Mouse (Mus musculus): ENCODE measurements around the gene Ifi202b.
"Not testable (repeated sequence)": the region's sequence is repeated elsewhere in the genome, so short reads cannot be mapped to it uniquely, and the experiment has no call there.

Ifi202b gene

GRCm38 (mm10) chr1:173982694-173983305 is at the start of gene Ifi202b:
TSS of gene Ifi202b (minus strand) at chr1:173982744.
- DNase-seq (ENCODE audit: low spot score in 2 of 2) = not testable (repeated sequence)

GRCm38 (mm10) chr1:174031698-174032097 is 49.2 kb upstream of the Ifi202b start, which contains the start of gene Ifi205:
TSS of gene Ifi205 (minus strand) at chr1:174031810.
- DNase-seq (ENCODE audit: low spot score in 2 of 2) = no peak

- DNase-seq (ENCODE audit: low spot score in 2 of 2) = not testable (repeated sequence)
These were observed 24.5 kb upstream of the Ifi202b start for GRCm38 (mm10) chr1:174007050-174007449.

- not testable (repeated sequence) for DNase-seq (ENCODE audit: low spot score in 2 of 2)
These were observed 22.0 kb upstream of the Ifi202b start for GRCm38 (mm10) chr1:174004352-174005109.

DNA sequence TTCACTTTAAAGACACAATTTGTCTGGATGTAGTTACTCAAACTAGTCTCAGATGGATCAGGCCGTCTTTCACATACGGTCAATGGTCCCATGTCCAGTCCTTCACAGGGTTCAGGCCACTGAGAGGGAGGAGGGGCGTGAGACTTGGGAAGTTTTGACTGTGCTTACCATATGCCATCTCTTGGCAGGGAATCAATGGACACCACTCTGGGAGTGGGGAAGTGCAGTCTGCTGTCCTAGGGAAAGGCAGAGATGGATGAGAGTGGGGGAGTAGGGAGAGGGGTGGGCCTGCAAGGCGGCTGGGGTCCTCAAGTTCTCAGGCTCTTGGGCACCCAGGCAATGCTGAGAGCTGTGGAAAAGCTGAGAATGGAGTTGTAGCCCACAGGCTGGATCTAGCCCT is 12.5 kb upstream of the Ifi202b start:
- DNase-seq (ENCODE audit: low spot score in 2 of 2) = no peak

DNA sequence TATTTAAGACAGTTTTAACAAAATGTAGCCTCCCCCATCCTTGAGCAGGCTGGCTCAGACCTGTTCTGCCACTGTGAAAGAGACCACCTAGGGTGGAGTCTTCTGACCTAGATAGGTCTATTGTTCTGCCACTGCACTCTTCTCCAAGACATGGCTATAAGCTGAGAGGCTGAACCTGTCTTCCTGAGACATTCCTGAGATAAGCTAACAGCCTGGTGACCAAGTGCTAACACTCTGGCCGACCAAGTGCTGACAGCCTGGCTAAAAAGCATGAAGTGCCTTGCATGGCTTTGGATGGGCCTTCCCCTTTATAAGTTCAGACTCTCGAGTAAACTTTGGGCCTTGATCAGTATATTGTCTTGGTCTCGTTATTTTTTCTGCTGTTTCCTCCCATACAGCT is 1.5 kb downstream of the Ifi202b start:
- DNase-seq (ENCODE audit: low spot score in 2 of 2) = not testable (repeated sequence)

DNA sequence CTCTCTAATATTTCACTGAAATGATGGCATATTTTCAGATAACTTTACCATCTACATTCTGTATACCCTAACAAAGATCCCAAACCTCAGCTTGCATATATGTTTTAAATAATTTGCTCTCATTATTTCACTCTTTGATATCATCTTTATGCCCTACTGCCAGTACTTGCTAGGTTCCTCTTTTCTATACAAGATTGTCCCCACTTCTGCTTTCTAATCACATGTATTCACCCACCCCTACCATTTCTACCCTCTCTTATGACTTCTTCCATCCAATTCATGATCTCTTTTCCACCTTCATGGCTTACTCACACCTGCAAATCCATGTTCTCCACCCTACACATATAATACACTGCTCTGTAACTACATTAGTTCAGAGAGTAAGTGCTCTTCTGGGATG is 4.9 kb downstream of the Ifi202b start:
- peak; percentile 6 to 18 for DNase-seq (ENCODE audit: low spot score in 2 of 2)

GRCm38 (mm10) chr1:173973111-173973510 is 9.4 kb downstream of the Ifi202b start:
- DNase-seq (ENCODE audit: low spot score in 2 of 2) = no peak

DNA sequence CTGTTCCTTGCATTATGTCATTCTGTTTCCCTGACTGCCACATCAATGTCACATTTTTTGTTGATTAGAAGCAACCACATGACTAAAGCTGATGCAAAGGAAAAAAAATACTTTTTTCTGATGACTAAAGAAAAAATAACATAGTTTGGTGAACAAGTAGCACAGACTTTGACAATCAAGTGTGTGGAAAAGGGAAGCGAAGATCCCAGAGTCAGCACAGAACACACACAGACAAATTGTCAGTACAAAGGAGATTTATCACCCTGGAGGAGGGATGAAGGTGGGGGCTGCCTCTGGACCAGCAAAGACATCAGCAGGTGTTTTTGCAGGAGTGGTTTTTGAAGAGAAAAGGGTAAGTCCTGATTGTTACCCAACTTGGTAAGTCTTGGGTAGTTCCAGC is 21.1 kb downstream of the Ifi202b start:
- not testable (repeated sequence) for DNase-seq (ENCODE audit: low spot score in 2 of 2)

DNA sequence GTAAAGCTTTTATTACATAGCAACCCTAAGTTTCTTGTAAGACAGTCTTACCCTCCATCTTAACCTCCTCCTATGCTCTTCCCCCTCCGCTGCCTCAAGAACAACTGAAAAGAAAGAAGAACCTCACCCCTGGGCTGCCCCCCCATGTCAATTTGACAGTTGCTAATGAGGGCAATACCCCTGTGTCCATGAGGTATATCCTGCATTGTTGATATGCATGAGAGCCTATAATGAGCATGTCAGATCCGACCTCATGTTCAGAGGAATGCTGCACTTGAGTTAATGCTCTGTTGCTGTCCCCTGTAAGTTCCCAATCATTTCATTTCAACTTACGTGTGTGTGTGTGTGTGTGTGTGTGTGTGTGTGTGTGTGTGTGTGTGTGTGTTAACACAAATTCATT is 22.5 kb downstream of the Ifi202b start:
- not testable (repeated sequence) for DNase-seq (ENCODE audit: low spot score in 2 of 2)

- DNase-seq (ENCODE audit: low spot score in 2 of 2) = not testable (repeated sequence)
These were observed 26.6 kb downstream of the Ifi202b start for GRCm38 (mm10) chr1:173955839-173956527.

DNA sequence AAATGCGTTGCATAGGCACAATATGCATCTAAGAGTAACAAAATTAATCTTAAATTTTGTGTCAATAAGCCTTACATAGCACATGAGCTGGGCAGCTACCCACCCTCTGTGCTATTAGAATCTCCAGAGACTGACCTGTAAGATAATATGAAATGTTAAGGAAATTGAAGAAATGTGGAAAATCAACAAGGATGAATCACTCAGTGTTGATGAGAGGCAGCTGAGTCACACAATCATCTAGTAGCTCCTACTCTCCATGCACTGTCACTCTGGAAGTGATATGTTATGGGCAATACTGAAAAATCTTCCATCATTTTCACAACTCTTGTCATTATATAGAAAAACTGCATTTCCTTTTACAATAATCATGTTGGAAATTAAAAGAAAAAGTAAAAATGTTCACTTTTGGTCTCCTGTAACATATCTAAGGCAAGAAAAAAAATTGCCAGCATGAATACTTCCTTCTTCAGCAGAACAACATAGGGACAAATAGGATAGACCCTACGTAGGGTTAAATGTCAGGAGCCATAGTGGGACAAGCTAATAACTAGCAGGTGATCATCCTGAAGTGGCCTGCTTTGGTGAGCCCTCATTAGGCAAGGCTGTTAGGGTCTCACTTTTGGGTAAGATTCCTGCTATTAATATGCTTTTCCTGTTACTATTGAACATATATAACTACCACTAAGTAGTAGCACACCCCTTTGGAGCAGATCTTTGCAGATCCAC is 27.3 kb downstream of the Ifi202b start:
- DNase-seq (ENCODE audit: low spot score in 2 of 2) = no peak

DNA sequence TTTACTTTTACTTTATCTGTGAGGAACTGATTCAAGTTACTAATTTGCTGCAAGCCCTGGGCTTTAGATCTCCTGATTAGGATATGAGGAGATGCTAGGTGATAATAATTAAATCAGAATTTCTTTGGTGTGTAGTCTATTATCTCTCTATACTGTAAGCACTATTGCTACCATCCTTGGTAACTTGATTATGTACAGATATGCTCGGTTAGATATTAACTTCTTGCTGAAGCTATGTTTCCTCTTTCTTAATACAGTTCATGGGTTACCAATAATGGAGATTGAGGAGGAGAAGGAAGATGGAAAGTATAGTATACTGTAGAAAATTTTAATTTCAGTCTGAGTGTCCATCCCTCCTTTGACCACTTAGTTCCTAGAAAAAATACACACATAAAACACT is 29.0 kb downstream of the Ifi202b start:
- no peak for DNase-seq (ENCODE audit: low spot score in 2 of 2)

DNA sequence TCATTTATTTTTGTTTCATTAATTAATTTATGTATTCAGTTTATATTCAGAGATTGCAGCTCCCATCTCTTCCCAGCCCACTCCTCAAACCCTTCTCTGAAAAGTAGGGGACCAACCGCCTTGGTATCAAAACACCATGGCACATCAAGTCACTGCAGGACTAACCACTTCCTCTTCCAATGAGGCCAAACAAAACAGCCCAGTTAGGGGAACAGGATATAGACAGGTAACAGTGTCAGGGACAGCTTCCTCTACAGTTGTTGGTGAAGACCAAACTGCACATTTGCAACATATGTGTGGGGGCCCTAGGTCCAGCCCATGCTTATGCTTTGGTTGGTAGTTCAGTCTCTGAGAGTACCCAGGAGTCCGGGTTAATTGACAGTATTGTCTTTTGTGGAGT is 33.5 kb downstream of the Ifi202b start:
- peak; percentile 60 to 62 for DNase-seq (ENCODE audit: low spot score in 2 of 2)

DNA sequence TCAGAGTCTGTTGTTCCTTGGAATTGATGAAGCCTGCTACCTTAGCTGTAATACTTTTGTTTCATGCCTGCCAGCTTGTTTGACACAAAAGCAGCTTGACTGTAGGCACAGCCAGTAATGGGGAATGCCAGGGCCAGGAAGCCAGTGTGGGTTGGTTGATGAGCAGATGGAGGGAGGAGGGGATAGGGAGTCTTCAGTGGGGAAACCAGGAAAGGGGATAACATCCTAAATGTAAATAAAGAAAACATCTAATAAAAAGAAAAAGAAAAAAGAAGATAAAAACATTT is 39.8 kb downstream of the Ifi202b start:
- DNase-seq (ENCODE audit: low spot score in 2 of 2) = peak in 1 of 2 experiments; percentile 1

GRCm38 (mm10) chr1:173941924-173942779 is 40.4 kb downstream of the Ifi202b start, which contains the start of the genes Mndal and Ifi203:
TSS of gene Mndal (minus strand) at chr1:173942491.
TSS of gene Ifi203 (minus strand) at chr1:173942672.
- DNase-seq (ENCODE audit: low spot score in 2 of 2) = peak; percentile 11 to 33

DNA sequence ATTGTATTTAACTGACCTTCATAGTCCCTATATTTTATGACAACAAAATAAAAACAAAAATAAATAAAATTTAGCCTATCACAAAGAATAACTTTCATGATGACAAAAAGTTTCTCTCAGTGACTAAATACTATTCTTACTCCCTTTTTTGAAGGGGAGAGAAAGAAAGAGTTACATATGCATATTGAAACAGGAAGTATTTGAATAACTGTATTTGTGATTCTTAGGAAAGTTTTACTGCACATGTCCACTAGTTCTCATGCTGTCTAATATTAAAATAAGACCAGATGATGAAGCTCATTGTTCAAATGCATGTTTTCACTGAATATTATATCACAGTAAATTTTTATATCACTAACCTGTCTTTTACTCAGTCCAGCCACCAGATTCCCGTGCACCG is 41.0 kb downstream of the Ifi202b start:
- not testable (repeated sequence) for DNase-seq (ENCODE audit: low spot score in 2 of 2)

DNA sequence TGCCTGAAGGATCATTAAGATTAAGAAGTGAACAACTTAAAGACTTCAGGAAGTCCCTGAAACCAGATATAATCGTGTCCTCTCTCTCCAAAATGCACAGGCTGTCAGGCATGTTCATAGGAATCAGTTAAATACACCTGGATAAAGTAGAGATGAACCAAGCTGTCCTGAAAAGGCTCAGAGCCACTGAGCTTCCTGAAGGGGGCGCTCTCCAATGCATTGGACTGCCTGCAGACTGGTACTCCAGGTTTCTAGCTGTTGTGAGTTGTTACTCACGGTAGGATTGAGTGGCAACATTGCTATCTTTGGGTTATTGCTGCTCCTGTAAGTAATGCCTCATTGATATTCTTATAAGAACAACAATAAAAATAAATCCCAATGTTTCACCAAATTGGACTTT is 63.3 kb downstream of the Ifi202b start:
- not testable (repeated sequence) for DNase-seq (ENCODE audit: low spot score in 2 of 2)

DNA sequence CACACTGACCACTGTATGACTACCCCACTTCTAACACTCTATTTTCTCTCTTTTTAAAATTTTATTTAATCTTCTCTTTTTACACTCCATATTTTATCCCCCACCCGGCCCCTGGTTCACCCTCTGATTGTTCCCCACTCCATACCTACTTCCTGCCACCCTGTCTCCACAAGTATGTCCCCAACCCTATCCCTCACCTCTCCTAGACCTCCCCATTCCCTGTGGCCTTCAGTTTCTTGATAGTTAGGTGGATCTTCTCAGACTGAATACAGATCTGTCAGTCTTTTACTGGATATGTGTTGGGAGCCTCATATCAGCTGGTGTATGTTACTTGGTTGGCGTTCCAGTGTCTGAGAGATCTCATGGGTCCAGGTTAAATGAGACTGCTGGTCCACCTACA is 68.0 kb downstream of the Ifi202b start:
- no peak for DNase-seq (ENCODE audit: low spot score in 2 of 2)

DNA sequence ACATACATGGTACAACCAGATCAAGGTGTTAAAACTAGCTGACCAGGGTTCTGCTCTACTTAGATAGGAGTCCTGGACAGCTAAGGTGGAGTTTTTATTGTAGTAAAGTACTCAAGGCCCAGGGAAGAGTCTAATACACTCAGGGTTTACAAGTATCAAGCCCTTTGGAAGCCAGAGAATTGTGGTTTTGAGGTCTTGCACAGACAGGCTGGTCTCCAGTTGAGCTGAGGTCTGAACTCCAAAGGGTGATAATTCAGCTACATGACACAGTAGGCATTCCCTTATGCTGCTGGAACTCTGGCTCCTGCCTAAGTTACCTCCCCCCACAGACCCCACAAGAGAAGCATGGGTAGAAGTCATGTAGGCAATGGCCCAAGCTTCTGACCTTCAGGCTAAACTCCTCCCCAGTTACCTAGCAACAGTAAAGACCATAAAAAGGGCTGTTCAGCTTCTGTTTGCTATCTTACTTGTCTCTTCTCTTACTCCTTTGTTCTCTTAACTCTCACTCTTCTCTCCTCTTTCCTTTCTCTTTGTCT is 69.2 kb downstream of the Ifi202b start:
- DNase-seq (ENCODE audit: low spot score in 2 of 2) = not testable (repeated sequence)

Data from spleen, postnatal 36 days (tissue).